Mouse (Mus musculus) cerebellum, postnatal 25 days (tissue): ENCODE measurements around the gene Asna1.

Experiments used
- DNase-seq, 2 experiments: peaks; one replicate each; pipeline ENCODE4 v3.0.0; 2021; ENCODE audit warnings: mixed read lengths in 2 of 2

Gene Asna1

GRCm38 (mm10) chr8:85034764-85035163, 9.7 kb upstream of the Asna1 start:
- DNase-seq = peak; percentile 65 to 82

GRCm38 (mm10) chr8:85033867-85034266, 8.8 kb upstream of the Asna1 start:
- no peak for DNase-seq

- DNase-seq = peak in 1 of 2 experiments; percentile 40
Measured at GRCm38 (mm10) chr8:85032622-85033311, 7.7 kb upstream of the Asna1 start.

GRCm38 (mm10) chr8:85029271-85029670, 4.2 kb upstream of the Asna1 start:
- DNase-seq = peak in 1 of 2 experiments; percentile 27

- no peak for DNase-seq
Measured at GRCm38 (mm10) chr8:85027922-85028321, 2.8 kb upstream of the Asna1 start.

- no peak for DNase-seq
Measured at GRCm38 (mm10) chr8:85027516-85027855, 2.4 kb upstream of the Asna1 start.

GRCm38 (mm10) chr8:85026670-85027515, 1.8 kb upstream of the Asna1 start, which contains the start of gene Trir:
Trir (plus strand) TSS chr8:85026823.
- DNase-seq = peak; percentile 98

GRCm38 (mm10) chr8:85023846-85024245, 1.2 kb downstream of the Asna1 start:
- no peak for DNase-seq

- DNase-seq = no peak
Measured at GRCm38 (mm10) chr8:85021514-85022055, 3.5 kb downstream of the Asna1 start.

GRCm38 (mm10) chr8:85017209-85017608, 7.9 kb downstream of the Asna1 start:
- DNase-seq = no peak

GRCm38 (mm10) chr8:85016724-85017123, 8.4 kb downstream of the Asna1 start:
- DNase-seq = no peak

- DNase-seq = no peak
Measured at GRCm38 (mm10) chr8:85014431-85014830, 10.7 kb downstream of the Asna1 start, which contains the start of gene Best2. Best2 (minus strand) TSS chr8:85014531.

- peak; percentile 73 to 82 for DNase-seq
Measured at GRCm38 (mm10) chr8:85013230-85013840, 11.7 kb downstream of the Asna1 start.

GRCm38 (mm10) chr8:85011242-85011641, 13.8 kb downstream of the Asna1 start:
- DNase-seq = no peak

- no peak for DNase-seq
Measured at GRCm38 (mm10) chr8:85007686-85008085, 17.4 kb downstream of the Asna1 start.

GRCm38 (mm10) chr8:84997649-84998295, 27.3 kb downstream of the Asna1 start:
- peak; percentile 96 to 98 for DNase-seq

- no peak for DNase-seq
Measured at GRCm38 (mm10) chr8:84996978-84997377, 28.1 kb downstream of the Asna1 start.

- no peak for DNase-seq
Measured at GRCm38 (mm10) chr8:84995680-84996079, 29.4 kb downstream of the Asna1 start.

- no peak for DNase-seq
Measured at GRCm38 (mm10) chr8:84994375-84994774, 30.7 kb downstream of the Asna1 start.

- peak in 1 of 2 experiments; percentile 72 for DNase-seq
Measured at GRCm38 (mm10) chr8:84990836-84991235, 34.2 kb downstream of the Asna1 start.

- DNase-seq = peak; percentile 96 to 98
Measured at GRCm38 (mm10) chr8:84990349-84990748, 34.7 kb downstream of the Asna1 start, which contains the start of gene Hook2. Hook2 (plus strand) TSS chr8:84990603.

- DNase-seq = peak; percentile 92 to 95
Measured at GRCm38 (mm10) chr8:84989810-84990209, 35.3 kb downstream of the Asna1 start.
